Mouse (Mus musculus) spleen, postnatal 36 days (tissue): ENCODE measurements around the gene Poc1a.

Experiments used
- DNase-seq, 2 experiments: peaks; one replicate each; pipeline ENCODE4 v3.0.0; 2022; ENCODE audit warnings: low spot score in 2 of 2, mixed read lengths in 1 of 2

The Poc1a gene

GRCm38 (mm10) chr9:106399808-106400207 is 118.9 kb downstream of the Poc1a start:
- no peak for DNase-seq
